Mouse (Mus musculus) stomach, postnatal 0 days (tissue): Measurements from ENCODE around the gene Nhsl2. TPM values are rescaled to one million over a fixed set of nuclear protein-coding genes. Genes with fewer than 3 reads are reported as not detected.

Experiments
- ATAC-seq: fragments of 200-750 bp; cut with Nextera tagmentation; 2 replicates; pipeline ENCODE4 v1.8.0; 2017; ENCODE audit not compliant: low FRiP score, low TSS enrichment
- DNase-seq: peaks from one replicate; pipeline ENCODE4 v3.0.0-alpha.2; 2016; ENCODE audit warnings: low spot score
- H3K27ac ChIP-seq: fragments of 300-500 bp; sonication (generic); replicated peaks from 2 replicates; pipeline ENCODE4 v1.5.1; 2014; ENCODE audit warnings: mild to moderate bottlenecking, control low read depth
- H3K27me3 ChIP-seq: fragments of 300-500 bp; sonication (generic); 2 replicates; pipeline ENCODE4 v1.6.1; 2014; ENCODE audit warnings: low read length; ENCODE audit not compliant: control insufficient read depth, insufficient read depth
- H3K36me3 ChIP-seq: fragments of 300-500 bp; sonication (generic); 2 replicates; pipeline ENCODE4 v1.6.1; 2014; ENCODE audit warnings: low read length, mixed read lengths; ENCODE audit not compliant: control insufficient read depth, insufficient read depth
- H3K4me1 ChIP-seq: fragments of 300-500 bp; sonication (generic); replicated peaks from 2 replicates; pipeline ENCODE4 v1.6.1; 2014; ENCODE audit warnings: antibody characterized with exemption; ENCODE audit not compliant: control insufficient read depth, insufficient read depth
- H3K4me2 ChIP-seq: fragments of 300-500 bp; sonication (generic); replicated peaks from 2 replicates; pipeline ENCODE4 v1.6.1; 2014; ENCODE audit warnings: low read depth, mild to moderate bottlenecking, control low read depth, moderate library complexity
- H3K4me3 ChIP-seq: fragments of 300-500 bp; sonication (generic); 2 replicates; pipeline ENCODE4 v1.5.1; 2014; ENCODE audit warnings: low read depth, low read length, control low read depth
- H3K9ac ChIP-seq: fragments of 300-500 bp; sonication (generic); 2 replicates; pipeline ENCODE4 v1.6.1; 2014; ENCODE audit warnings: mild to moderate bottlenecking, low read length, control low read depth, mixed read lengths
- H3K9me3 ChIP-seq: fragments of 300-500 bp; sonication (generic); 2 replicates; pipeline ENCODE4 v1.6.1; 2016; ENCODE audit warnings: low read length; ENCODE audit not compliant: control insufficient read depth
- CTCF ChIP-seq: IDR thresholded peaks from 2 replicates; pipeline ENCODE4 v1.5.1; 2016; ENCODE audit warnings: antibody characterized with exemption, low read depth, mild to moderate bottlenecking, moderate library complexity
- EP300 ChIP-seq: optimal IDR thresholded peaks from 2 replicates; pipeline ENCODE3; 2016; ENCODE audit warnings: antibody characterized with exemption
- WGBS: fragments of 180-500 bp; shearing (Covaris S2); extraction: QIAGEN DNeasy Blood & Tissue Kit; methylation state at CpG from one replicate; pipeline ENCODE4 v1.1.7; 2014; 5-methylcytosine and 5-hydroxymethylcytosine counted together
- polyA plus RNA-seq: library from polyadenylated mRNA; unstranded; fragments of >200 nt; fragmentation: Nextera tagmentation; extraction: Ambion mirVana; gene quantifications from 2 replicates; pipeline ENCODE4 v1.2.1, GENCODE M21; 2015

The Nhsl2 gene
- polyA plus RNA-seq, 1 experiment from 2014 or later, result 2.2 TPM

DNA sequence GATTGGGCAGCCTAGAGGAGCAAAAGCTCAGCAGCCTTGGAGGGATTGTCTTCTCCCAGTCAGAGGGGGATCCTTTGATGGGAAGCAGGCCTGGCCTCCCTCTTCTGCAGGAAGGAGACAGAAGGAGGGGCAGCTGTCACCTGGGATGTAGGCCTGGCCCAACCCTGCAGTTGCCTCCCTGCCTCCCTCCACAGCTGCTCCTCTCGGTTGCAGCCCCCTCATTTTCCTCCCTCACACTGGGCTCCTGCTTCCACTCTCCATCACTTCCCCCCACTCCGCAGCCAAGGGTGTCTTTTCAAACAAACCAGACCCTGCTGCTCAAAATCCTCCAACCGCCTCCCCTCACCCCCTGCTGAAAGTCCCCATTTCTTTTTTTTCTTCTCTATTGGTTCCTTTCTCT, 169.7 kb downstream of the Nhsl2 start:
- no peak overlapping the region for H3K27ac ChIP-seq

GRCm38 (mm10) chrX:102019471-102020240, 170.5 kb downstream of the Nhsl2 start:
- 72% methylated on average over 7 of the region's 7 CpGs for WGBS
- Histone ChIP-seq H3K27ac (no peak overlapping the region), H3K4me2 (no peak overlapping the region)

More for the DNA sequence above, 169.7 kb downstream of the Nhsl2 start:
- H3K4me2 ChIP-seq, result no peak overlapping the region
- WGBS, result 50% methylated on average over 3 of the region's 3 CpGs
- DNase-seq, result no peak
- H3K9ac ChIP-seq, result no peak overlapping the region
- no peaks in the 10 kb centered on the region for H3K36me3 ChIP-seq
- H3K9me3 ChIP-seq, result no peaks in the 10 kb centered on the region
- H3K4me3 ChIP-seq, result no peak overlapping the region
- H3K27me3 ChIP-seq, result no peaks in the 10 kb centered on the region
- TF ChIP-seq CTCF, result no peak
- no peak for TF ChIP-seq EP300
- H3K4me1 ChIP-seq, result no peaks in the 10 kb centered on the region
- ATAC-seq, result no peak

DNA sequence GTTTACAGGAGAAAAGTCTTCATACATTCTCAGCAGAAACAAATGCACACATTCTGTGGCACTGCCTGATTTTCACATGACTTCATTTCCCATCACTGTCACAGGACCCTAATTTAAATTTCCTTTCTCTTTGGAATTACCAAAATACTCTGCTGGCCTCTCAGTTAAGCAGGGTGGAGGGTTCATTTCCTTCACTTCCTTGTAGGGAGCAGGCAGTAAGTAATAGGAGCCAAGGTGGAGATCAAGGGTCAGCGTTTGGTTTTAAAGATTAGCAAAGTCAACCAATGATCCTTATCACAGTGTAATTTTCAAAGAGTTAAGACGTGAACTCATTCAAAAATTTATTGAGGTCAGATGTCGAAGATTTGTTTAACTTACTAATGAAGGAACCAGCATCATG, 175.8 kb downstream of the Nhsl2 start:
- whole genome bisulfite sequencing, result 59% methylated on average over 3 of the region's 3 CpGs
- no peaks in the 10 kb centered on the region for H3K9me3 ChIP-seq
- H3K4me3 ChIP-seq, result no peak overlapping the region
- no peak for DNase-seq
- H3K9ac ChIP-seq, result no peak overlapping the region
- TF ChIP-seq EP300, result no peak
- TF ChIP-seq CTCF, result no peak
- no peak for ATAC-seq
- no peaks in the 10 kb centered on the region for H3K27me3 ChIP-seq
- H3K4me2 ChIP-seq, result no peak overlapping the region
- H3K27ac ChIP-seq, result no peak overlapping the region
- no peaks in the 10 kb centered on the region for H3K4me1 ChIP-seq
- no peaks in the 10 kb centered on the region for H3K36me3 ChIP-seq

More at GRCm38 (mm10) chrX:102019471-102020240, 170.5 kb downstream of the Nhsl2 start:
- DNase-seq (no peak), ATAC-seq (no peak)
- Histone ChIP-seq H3K4me1 (no peaks in the 10 kb centered on the region), H3K9ac (no peak overlapping the region), H3K9me3 (no peaks in the 10 kb centered on the region), H3K4me3 (no peak overlapping the region), H3K36me3 (no peaks in the 10 kb centered on the region), H3K27me3 (no peaks in the 10 kb centered on the region)
- TF ChIP-seq CTCF (no peak), EP300 (no peak)

DNA sequence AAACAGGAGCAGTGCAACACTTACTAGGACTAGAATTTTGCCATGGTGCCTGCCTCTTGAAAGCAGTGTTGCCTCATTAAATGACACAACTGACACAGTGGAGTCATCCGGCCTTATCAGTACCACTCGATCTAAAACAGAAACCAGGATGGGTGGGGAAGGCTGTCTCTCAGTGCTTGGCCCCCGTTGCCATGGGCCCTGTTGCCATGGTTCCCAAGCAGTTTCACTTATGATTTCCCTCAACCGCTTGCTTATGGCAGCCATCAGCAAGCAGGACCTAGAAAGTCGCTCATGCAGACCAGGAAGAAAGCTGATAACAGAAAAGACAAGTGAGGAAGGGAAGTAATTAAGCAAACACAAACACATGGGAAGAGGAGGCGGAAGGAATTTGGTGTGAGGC, 182.7 kb downstream of the Nhsl2 start:
- H3K4me2 ChIP-seq, result no peak overlapping the region
- H3K4me3 ChIP-seq, result no peak overlapping the region
- H3K36me3 ChIP-seq, result no peaks in the 10 kb centered on the region
- DNase-seq (no peak), ATAC-seq (no peak)
- H3K4me1 ChIP-seq, result no peaks in the 10 kb centered on the region
- no peaks in the 10 kb centered on the region for H3K9me3 ChIP-seq
- H3K27ac ChIP-seq, result no peak overlapping the region
- H3K27me3 ChIP-seq, result no peaks in the 10 kb centered on the region
- TF ChIP-seq EP300 (no peak), CTCF (no peak)
- WGBS, result 50% methylated on average over 6 of the region's 6 CpGs
- H3K9ac ChIP-seq, result no peak overlapping the region

- H3K4me2 ChIP-seq, result no peak overlapping the region
- H3K9ac ChIP-seq, result no peak overlapping the region
- H3K36me3 ChIP-seq, result no peaks in the 10 kb centered on the region
- no peak overlapping the region for H3K27ac ChIP-seq
- no peak for DNase-seq
- no peaks in the 10 kb centered on the region for H3K9me3 ChIP-seq
- TF ChIP-seq EP300 (no peak), CTCF (no peak)
- no peak for ATAC-seq
- H3K4me3 ChIP-seq, result no peak overlapping the region
- no peaks in the 10 kb centered on the region for H3K27me3 ChIP-seq
- 79% methylated on average over 8 of the region's 8 CpGs for WGBS
- H3K4me1 ChIP-seq, result no peaks in the 10 kb centered on the region
Measured at GRCm38 (mm10) chrX:102032431-102032830, 183.2 kb downstream of the Nhsl2 start.

- Histone ChIP-seq H3K4me1 (no peaks in the 10 kb centered on the region), H3K4me2 (no peak overlapping the region), H3K27ac (no peak overlapping the region), H3K27me3 (no peaks in the 10 kb centered on the region), H3K36me3 (no peaks in the 10 kb centered on the region), H3K9me3 (no peaks in the 10 kb centered on the region), H3K4me3 (no peak overlapping the region), H3K9ac (no peak overlapping the region)
- DNase-seq (no peak), ATAC-seq (no peak)
- WGBS, result 69% methylated on average over 1 of the region's 2 CpGs
- TF ChIP-seq EP300, result no peak
- TF ChIP-seq CTCF, result no peak
Measured at GRCm38 (mm10) chrX:102033566-102033965, 184.4 kb downstream of the Nhsl2 start.
